Mouse (Mus musculus) MEL (cell line): Measurements from ENCODE around the gene Gpx7. TPM values are rescaled to one million over a fixed set of nuclear protein-coding genes. Genes with fewer than 3 reads are reported as not detected.
A peak's percentile ranks its signal among the peaks of the same experiment; 100 is the strongest.

Source experiments
- DNase-seq: peaks from one replicate; pipeline ENCODE4 v3.0.0; 2011; ENCODE audit warnings: low read depth, low spot score
- H3K27ac ChIP-seq: 2 replicates; pipeline ENCODE4 v1.5.1; 2012; ENCODE audit warnings: low read depth, mild to moderate bottlenecking, control low read depth, low read length, moderate library complexity; ENCODE audit not compliant: control insufficient read depth
- H3K27me3 ChIP-seq, 2 experiments: fragments of 150-350 bp in 1 of 2; sonication (generic) in 1 of 2; 2 replicates each; pipeline ENCODE4 v1.6.1; 2012; ENCODE audit warnings: low read length in 2 of 2, mild to moderate bottlenecking in 2 of 2, improper control_type of control experiment in 1 of 2, moderate library complexity in 1 of 2; ENCODE audit not compliant: insufficient read depth in 2 of 2, control insufficient read depth in 1 of 2
- H3K36me3 ChIP-seq, 2 experiments: 2 replicates each; pipeline ENCODE4 v1.6.1; 2012 to 2014; ENCODE audit warnings: low read length in 2 of 2, improper control_type of control experiment in 1 of 2, inconsistent platforms in 1 of 2, mild to moderate bottlenecking in 1 of 2; ENCODE audit not compliant: insufficient read depth in 2 of 2, control insufficient read depth in 1 of 2
- H3K4me1 ChIP-seq, 2 experiments: fragments of 150-350 bp in 1 of 2; sonication (generic) in 1 of 2; 2 replicates each; pipeline ENCODE4 v1.6.1; 2012; ENCODE audit warnings: low read length in 2 of 2, improper control_type of control experiment in 1 of 2, mild to moderate bottlenecking in 1 of 2; ENCODE audit not compliant: insufficient read depth in 2 of 2, control insufficient read depth in 1 of 2
- H3K4me3 ChIP-seq, 2 experiments: fragments of 150-350 bp in 1 of 2; sonication (generic) in 1 of 2; 2 replicates each; pipeline ENCODE4 v1.5.1; 2012; ENCODE audit warnings: low read depth in 2 of 2, low read length in 2 of 2, mild to moderate bottlenecking in 2 of 2, moderate library complexity in 2 of 2, control low read depth in 1 of 2, improper control_type of control experiment in 1 of 2; ENCODE audit not compliant: control insufficient read depth in 1 of 2, insufficient read depth in 1 of 2
- H3K79me2 ChIP-seq: 2 replicates; pipeline ENCODE4 v1.6.1; 2012; ENCODE audit warnings: mild to moderate bottlenecking, low read length, moderate library complexity; ENCODE audit not compliant: control insufficient read depth, poor library complexity, insufficient read depth
- H3K9ac ChIP-seq: 2 replicates; pipeline ENCODE4 v1.6.1; 2012; ENCODE audit warnings: low read depth, mild to moderate bottlenecking, control low read depth, low read length, moderate library complexity; ENCODE audit not compliant: control insufficient read depth, poor library complexity, severe bottlenecking
- H3K9me3 ChIP-seq: fragments of 150-350 bp; sonication (generic); replicated peaks from 2 replicates; pipeline ENCODE4 v1.6.1; 2012; ENCODE audit warnings: mild to moderate bottlenecking, low read length, improper control_type of control experiment, moderate library complexity; ENCODE audit not compliant: insufficient read depth
- CHD2 ChIP-seq: IDR thresholded peaks from 2 replicates; pipeline ENCODE4 v1.6.1; 2011; ENCODE audit warnings: low read length, improper control_type of control experiment
- E2F4 ChIP-seq: IDR thresholded peaks from 2 replicates; pipeline ENCODE4 v1.6.1; 2011; ENCODE audit warnings: low read depth, low read length, improper control_type of control experiment, borderline replicate concordance
- EP300 ChIP-seq, 2 experiments: IDR thresholded peaks; 2 replicates each; pipeline ENCODE4 v1.6.1; 2011; ENCODE audit warnings: improper control_type of control experiment in 2 of 2, low read length in 2 of 2, low read depth in 1 of 2, mild to moderate bottlenecking in 1 of 2
- ETS1 ChIP-seq: IDR thresholded peaks from 2 replicates; pipeline ENCODE4 v1.6.1; 2012; ENCODE audit warnings: low read depth, mild to moderate bottlenecking, inconsistent platforms, low read length, improper control_type of control experiment, moderate library complexity
- GABPA ChIP-seq: IDR thresholded peaks from 2 replicates; pipeline ENCODE4 v1.6.1; 2012; ENCODE audit warnings: low read depth, mild to moderate bottlenecking, inconsistent platforms, low read length, improper control_type of control experiment, moderate library complexity
- GATA1 ChIP-seq: IDR thresholded peaks from 2 replicates; pipeline ENCODE4 v1.6.1; 2011; ENCODE audit warnings: low read depth, low read length, improper control_type of control experiment
- JUND ChIP-seq: IDR thresholded peaks from 2 replicates; pipeline ENCODE4 v1.6.1; 2011; ENCODE audit warnings: low read depth, mild to moderate bottlenecking, improper control_type of control experiment, low read length
- MAX ChIP-seq: IDR thresholded peaks from 2 replicates; pipeline ENCODE4 v1.6.1; 2011; ENCODE audit warnings: low read length, improper control_type of control experiment
- MEF2A ChIP-seq: IDR thresholded peaks from 2 replicates; pipeline ENCODE4 v1.6.1; 2014; ENCODE audit warnings: low read depth, mild to moderate bottlenecking, inconsistent platforms, low read length, improper control_type of control experiment; ENCODE audit not compliant: poor library complexity, insufficient replicate concordance, severe bottlenecking; ENCODE audit errors: extremely low read depth
- MXI1 ChIP-seq: IDR thresholded peaks from 2 replicates; pipeline ENCODE4 v1.6.1; 2011; ENCODE audit warnings: mild to moderate bottlenecking, low read depth, low read length, improper control_type of control experiment
- NELFE ChIP-seq: IDR thresholded peaks from 2 replicates; pipeline ENCODE4 v1.6.1; 2011; ENCODE audit warnings: low read depth, low read length, improper control_type of control experiment
- NRF1 ChIP-seq: IDR thresholded peaks from 2 replicates; pipeline ENCODE4 v1.6.1; 2014; ENCODE audit warnings: low read depth, mild to moderate bottlenecking, inconsistent platforms, low read length, improper control_type of control experiment, moderate library complexity; ENCODE audit not compliant: poor library complexity, insufficient read depth, severe bottlenecking
- POLR2A ChIP-seq, 2 experiments: IDR thresholded peaks; 2 replicates each; pipeline ENCODE4 v1.6.1; 2011 to 2012; ENCODE audit warnings: low read length in 2 of 2, mild to moderate bottlenecking in 2 of 2, control low read depth in 1 of 2, improper control_type of control experiment in 1 of 2, low read depth in 1 of 2, moderate library complexity in 1 of 2; ENCODE audit not compliant: control insufficient read depth in 1 of 2, insufficient read depth in 1 of 2, poor library complexity in 1 of 2
- POLR2AphosphoS2 ChIP-seq: IDR thresholded peaks from 2 replicates; pipeline ENCODE4 v1.6.1; 2011; ENCODE audit warnings: low read length, improper control_type of control experiment
- POLR2AphosphoS5 ChIP-seq: IDR thresholded peaks from 2 replicates; pipeline ENCODE4 v1.6.1; 2012; ENCODE audit warnings: low read depth, borderline replicate concordance, mild to moderate bottlenecking, inconsistent platforms, low read length, moderate library complexity, mixed read lengths
- RCOR1 ChIP-seq: IDR thresholded peaks from 2 replicates; pipeline ENCODE4 v1.6.1; 2012; ENCODE audit warnings: low read depth, mild to moderate bottlenecking, inconsistent platforms, low read length, improper control_type of control experiment
- SIN3A ChIP-seq: IDR thresholded peaks from 2 replicates; pipeline ENCODE4 v1.6.1; 2012; ENCODE audit warnings: low read length, improper control_type of control experiment, inconsistent platforms
- SMC3 ChIP-seq: IDR thresholded peaks from 2 replicates; pipeline ENCODE4 v1.6.1; 2011; ENCODE audit warnings: low read depth, low read length, improper control_type of control experiment
- ZMIZ1 ChIP-seq: IDR thresholded peaks from 2 replicates; pipeline ENCODE4 v1.6.1; 2012; ENCODE audit warnings: low read depth, mild to moderate bottlenecking, inconsistent platforms, low read length, improper control_type of control experiment, moderate library complexity
- polyA plus RNA-seq, 2 experiments: library from polyadenylated mRNA; stranded (reverse) in 1 of 2; unstranded in 1 of 2; fragments of >175 nt in 1 of 2; fragments of >200 nt in 1 of 2; gene quantifications; 2 replicates each; pipeline versions ENCODE4 v1.2.1 to v1.2.4; 2012; ENCODE audit warnings: low replicate concordance in 2 of 2, low read depth in 1 of 2; ENCODE audit not compliant: insufficient read length in 2 of 2, insufficient read depth in 1 of 2, missing spikeins in 1 of 2
- total RNA-seq: library from RNA; depleted of rRNA; stranded (reverse); fragments of 300-350 nt; gene quantifications from 2 replicates; pipeline ENCODE4 v1.2.3, GENCODE M21; 2012

Gpx7 gene
- total and polyA plus RNA-seq, 3 experiments = not detected

GRCm38 (mm10) chr4:108431561-108431936 lies 24.8 kb upstream of the Gpx7 start:
- DNase-seq = no peak
- Histone ChIP-seq H3K27me3 (peaks cover 2 to 3% of the 10 kb centered on the region in 2 experiments; a peak in 2 of 4 replicates), H3K27ac (no peak overlapping the region)
- no peak for TF ChIP-seq MAX
- no peak for TF ChIP-seq E2F4
- TF ChIP-seq NELFE = no peak
- no peak for TF ChIP-seq ETS1
- no peak for TF ChIP-seq MEF2A
- no peak for TF ChIP-seq MXI1
- no peak for TF ChIP-seq CHD2
- TF ChIP-seq GATA1 = no peak
- TF ChIP-seq SMC3 = no peak
- TF ChIP-seq ZMIZ1 = no peak
- no peak for TF ChIP-seq SIN3A
- TF ChIP-seq, all 39 proteins: peak for 0
- Histone ChIP-seq H3K79me2 (no peaks in the 10 kb centered on the region), H3K4me3 (no peak overlapping the region), H3K9me3 (no peaks in the 10 kb centered on the region), H3K36me3 (peaks cover 0 to 5% of the 10 kb centered on the region in 2 experiments; a peak in 2 of 4 replicates), H3K4me1 (peaks cover 0 to 7% of the 10 kb centered on the region in 2 experiments; a peak in 1 of 4 replicates), H3K9ac (no peak overlapping the region)

GRCm38 (mm10) chr4:108430656-108431560 lies 24.1 kb upstream of the Gpx7 start:
- H3K9me3 ChIP-seq = no peaks in the 10 kb centered on the region
- TF ChIP-seq NRF1 (no peak), SIN3A (no peak)

GRCm38 (mm10) chr4:108428341-108428721 lies 21.6 kb upstream of the Gpx7 start:
- DNase-seq = peak; percentile 73

More at GRCm38 (mm10) chr4:108430656-108431560, 24.1 kb upstream of the Gpx7 start:
- Histone ChIP-seq H3K4me3 (no peak overlapping the region), H3K4me1 (peaks cover 0 to 7% of the 10 kb centered on the region in 2 experiments; a peak in 1 of 4 replicates), H3K36me3 (peaks cover 0 to 5% of the 10 kb centered on the region in 2 experiments; a peak in 2 of 4 replicates), H3K27me3 (peaks cover 2 to 3% of the 10 kb centered on the region in 2 experiments; a peak in 2 of 4 replicates), H3K9ac (no peak overlapping the region), H3K27ac (no peak overlapping the region), H3K79me2 (no peaks in the 10 kb centered on the region)
- no peak for DNase-seq

More at GRCm38 (mm10) chr4:108428341-108428721, 21.6 kb upstream of the Gpx7 start:
- H3K4me1 ChIP-seq = peaks cover 0 to 7% of the 10 kb centered on the region in 2 experiments; a peak in 1 of 4 replicates
- H3K27ac ChIP-seq = no peak overlapping the region
- peaks cover 0 to 5% of the 10 kb centered on the region in 2 experiments; a peak in 2 of 4 replicates for H3K36me3 ChIP-seq
- H3K4me3 ChIP-seq = no peak overlapping the region
- no peaks in the 10 kb centered on the region for H3K9me3 ChIP-seq
- no peak overlapping the region for H3K9ac ChIP-seq
- H3K79me2 ChIP-seq = no peaks in the 10 kb centered on the region
- TF ChIP-seq GABPA = no peak
- no peak for TF ChIP-seq JUND
- no peak for TF ChIP-seq SIN3A
- TF ChIP-seq POLR2A (IDR thresholded peaks at IDR 0.05; ENCODE audit: control insufficient read depth in 1 of 2, insufficient read depth in 1 of 2, low read depth in 1 of 2, low read length in 2 of 2, poor library complexity in 1 of 2) = no peak
- no peak for TF ChIP-seq NELFE
- TF ChIP-seq CHD2 = no peak
- TF ChIP-seq POLR2AphosphoS5 = no peak
- TF ChIP-seq POLR2AphosphoS2 = no peak
- TF ChIP-seq EP300 (IDR thresholded peaks at IDR 0.05; ENCODE audit: low read depth in 1 of 2, low read length in 2 of 2) = peak in 1 of 2 experiments; percentile 26; a peak in 1 of 4 replicates
- no peak for TF ChIP-seq MXI1
- TF ChIP-seq RCOR1 = peak; percentile 80
- H3K27me3 ChIP-seq = peaks cover 0 to 2% of the 10 kb centered on the region in 2 experiments; a peak in 1 of 4 replicates
